Mouse (Mus musculus) hindbrain, embryonic 15.5 days (tissue): Measurements from ENCODE around the gene Tlnrd1. TPM values are rescaled to one million over a fixed set of nuclear protein-coding genes. Genes with fewer than 3 reads are reported as not detected.
A peak's percentile ranks its signal among the peaks of the same experiment; 100 is the strongest.
"Not testable (repeated sequence)": the region's sequence is repeated elsewhere in the genome, so short reads cannot be mapped to it uniquely, and the experiment has no call there.

Source experiments
- ATAC-seq: fragments of 200-750 bp; cut with Nextera tagmentation; 2 replicates; pipeline ENCODE4 v1.8.0; 2017; ENCODE audit warnings: low read depth, moderate number of reproducible peaks, moderate TSS enrichment; ENCODE audit not compliant: low FRiP score
- H3K27ac ChIP-seq: fragments of 300-500 bp; sonication (generic); replicated peaks from 2 replicates; pipeline ENCODE4 v1.5.1; 2015; ENCODE audit warnings: mild to moderate bottlenecking, inconsistent platforms
- H3K27me3 ChIP-seq: fragments of 300-500 bp; sonication (generic); 2 replicates; pipeline ENCODE4 v1.6.1; 2015; ENCODE audit warnings: control low read depth, inconsistent platforms
- H3K36me3 ChIP-seq: fragments of 300-500 bp; sonication (generic); 2 replicates; pipeline ENCODE4 v1.6.1; 2015; ENCODE audit warnings: control low read depth, inconsistent platforms
- H3K4me1 ChIP-seq: fragments of 300-500 bp; sonication (generic); replicated peaks from 2 replicates; pipeline ENCODE4 v1.6.1; 2015; ENCODE audit warnings: control low read depth, inconsistent platforms
- H3K4me2 ChIP-seq: fragments of 300-500 bp; sonication (generic); 2 replicates; pipeline ENCODE4 v1.6.1; 2015; ENCODE audit warnings: moderate library complexity, mild to moderate bottlenecking, inconsistent platforms
- H3K4me3 ChIP-seq: fragments of 300-500 bp; sonication (generic); 2 replicates; pipeline ENCODE4 v1.5.1; 2015; ENCODE audit warnings: mild to moderate bottlenecking, inconsistent platforms
- H3K9ac ChIP-seq: fragments of 300-500 bp; sonication (generic); 2 replicates; pipeline ENCODE4 v1.6.1; 2015; ENCODE audit warnings: inconsistent platforms
- H3K9me3 ChIP-seq: fragments of 300-500 bp; sonication (generic); 2 replicates; pipeline ENCODE4 v1.6.1; 2016; ENCODE audit warnings: control low read depth, inconsistent platforms
- WGBS: fragments of 180-500 bp; shearing (Covaris S2); methylation state at CpG from one replicate; pipeline ENCODE4 v1.1.7; 2015; 5-methylcytosine and 5-hydroxymethylcytosine counted together
- polyA plus RNA-seq: library from polyadenylated mRNA; unstranded; fragments of >200 nt; fragmentation: Nextera tagmentation; extraction: Ambion mirVana; gene quantifications from 2 replicates; pipeline ENCODE4 v1.2.1, GENCODE M21; 2015

Gene Tlnrd1
- polyA plus RNA-seq, 1 experiment from 2014 or later: 11.5 TPM

DNA sequence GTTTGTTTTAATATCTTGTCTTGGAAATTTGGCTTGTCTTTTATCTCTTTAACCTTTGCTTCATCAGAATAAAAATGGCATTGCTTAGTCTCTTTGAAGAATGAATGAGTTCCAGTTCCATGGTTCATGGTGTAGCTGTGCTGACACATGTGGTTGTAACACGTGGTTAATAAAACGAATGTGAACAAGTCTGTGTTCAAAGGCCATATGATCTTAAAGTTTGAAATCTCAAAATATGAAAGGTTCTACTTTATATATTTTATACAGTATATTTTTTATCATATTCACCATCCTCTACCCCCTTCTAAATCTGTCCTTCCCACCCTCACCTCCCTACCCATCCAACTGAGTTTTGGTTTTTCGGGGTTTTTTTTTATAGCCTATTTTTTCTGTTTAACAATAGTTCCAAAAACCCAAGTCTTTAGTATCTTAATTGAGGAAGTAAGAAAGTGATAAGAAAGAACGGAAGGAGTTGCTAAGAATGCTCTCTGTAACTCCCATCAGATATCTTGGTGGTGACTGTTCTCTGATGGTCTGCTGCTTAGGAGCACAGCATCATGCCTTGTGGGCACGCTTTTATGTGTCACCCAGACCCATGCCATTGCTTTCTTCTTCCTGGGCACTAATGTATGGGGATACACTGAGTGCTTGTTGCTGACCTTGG is 12.1 kb upstream of the Tlnrd1 start:
- Histone ChIP-seq H3K4me3 (no peak overlapping the region), H3K9ac (no peak overlapping the region), H3K9me3 (no peaks in the 10 kb centered on the region), H3K27ac (no peak overlapping the region), H3K27me3 (no peaks in the 10 kb centered on the region), H3K36me3 (peaks cover 39% of the 10 kb centered on the region), H3K4me1 (peaks cover 23% of the 10 kb centered on the region), H3K4me2 (no peak overlapping the region)
- WGBS: 97% methylated on average over 5 of the region's 5 CpGs
- ATAC-seq: no peak

DNA sequence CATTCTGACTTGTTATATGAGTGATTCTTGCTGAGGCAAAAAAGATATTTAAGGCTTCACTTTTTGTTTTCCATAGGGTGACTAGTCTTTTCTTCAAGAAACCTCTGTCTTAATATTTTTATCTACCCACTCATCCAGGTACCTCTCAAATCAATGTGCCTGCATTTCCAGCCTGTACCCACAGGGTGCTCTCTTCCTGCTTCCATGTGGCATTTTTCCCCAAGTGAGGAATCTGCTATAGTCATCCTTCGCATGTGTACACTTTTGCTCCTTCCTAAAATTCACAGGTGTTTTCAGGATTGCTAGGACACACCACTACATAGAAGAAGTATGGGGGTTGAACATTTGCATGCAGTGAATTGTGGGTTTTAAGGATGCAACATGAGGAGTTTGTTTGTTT is 10.2 kb upstream of the Tlnrd1 start:
- Histone ChIP-seq H3K4me3 (no peak overlapping the region), H3K36me3 (peaks cover 26% of the 10 kb centered on the region), H3K9me3 (no peaks in the 10 kb centered on the region), H3K27me3 (no peaks in the 10 kb centered on the region), H3K27ac (no peak overlapping the region), H3K4me1 (peaks cover 23% of the 10 kb centered on the region), H3K9ac (no peak overlapping the region), H3K4me2 (no peak overlapping the region)
- ATAC-seq: no peak
- WGBS: 98% methylated on average over 1 of the region's 1 CpGs

DNA sequence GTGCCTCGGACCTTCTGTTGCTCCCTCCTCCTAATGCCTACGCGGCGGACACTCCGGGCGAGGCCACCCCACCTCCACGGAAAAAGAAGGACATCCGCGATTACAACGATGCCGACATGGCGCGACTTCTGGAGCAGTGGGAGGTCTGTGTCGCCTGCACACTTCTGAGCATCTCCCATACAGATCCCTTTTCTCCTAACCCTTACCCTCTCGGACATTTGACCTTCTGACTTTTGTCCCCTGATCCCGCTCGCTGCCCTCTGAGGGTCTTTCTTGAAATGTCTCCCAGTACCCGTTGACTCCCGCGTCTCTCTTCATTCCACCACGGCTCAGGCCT is 8.2 kb upstream of the Tlnrd1 start:
- Histone ChIP-seq H3K27me3 (no peaks in the 10 kb centered on the region), H3K4me1 (peaks cover 23% of the 10 kb centered on the region), H3K4me2 (peak overlapping the region; percentile 84), H3K36me3 (peaks cover 6% of the 10 kb centered on the region; the same call in 1 of the 2 replicates), H3K27ac (peak overlapping the region; percentile 90), H3K9me3 (no peaks in the 10 kb centered on the region), H3K4me3 (peak overlapping the region; percentile 85), H3K9ac (peak overlapping the region; percentile 79)
- peak; percentile 68; the same call in 1 of the 2 replicates for ATAC-seq
- 0% methylated on average over 20 of the region's 21 CpGs for WGBS

DNA sequence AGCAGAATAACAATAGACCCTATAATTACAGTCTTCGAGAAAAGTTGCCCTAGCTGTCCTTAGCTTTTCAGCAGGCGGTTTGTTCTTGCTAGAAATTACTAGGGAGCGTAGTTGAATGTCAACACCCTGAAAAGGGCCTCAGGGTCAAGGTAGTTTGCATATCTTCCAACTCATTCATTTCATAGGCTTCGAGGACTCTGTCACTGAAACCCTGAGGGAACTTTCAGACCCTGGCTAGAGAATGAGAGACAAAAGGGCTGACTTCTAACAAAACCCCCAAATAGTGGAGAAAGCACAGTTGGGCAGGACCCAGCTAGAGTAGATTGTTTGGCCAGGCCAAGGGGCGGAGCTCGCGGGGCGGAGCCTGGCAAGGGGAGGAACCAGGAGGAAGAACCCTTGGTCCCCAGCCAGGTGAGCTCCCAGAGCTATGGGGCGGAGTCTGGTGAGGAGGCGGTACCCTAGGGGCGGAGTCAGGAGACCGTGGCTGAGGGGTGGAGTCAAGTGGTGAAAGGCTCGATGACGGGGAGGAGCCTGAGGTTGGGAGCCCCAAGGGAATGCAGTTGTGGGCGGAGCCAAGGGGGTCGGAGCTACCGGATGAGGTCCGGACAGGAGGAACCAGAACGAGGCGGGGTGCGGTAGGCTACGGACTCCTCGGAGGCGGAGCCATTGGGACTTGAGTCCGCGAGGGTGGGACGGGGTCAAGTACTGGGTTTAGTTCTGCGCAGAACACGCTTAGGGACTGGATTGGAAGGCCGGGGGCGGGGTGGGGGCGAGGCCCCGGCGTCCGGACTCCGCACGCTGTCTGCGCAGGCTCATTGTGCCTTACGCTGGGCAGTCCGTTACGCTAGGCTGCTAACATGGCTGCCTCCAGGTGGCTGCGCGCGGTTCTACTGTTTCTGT is 7.6 kb upstream of the Tlnrd1 start:
- WGBS: 3% methylated on average over 43 of the region's 44 CpGs
- peak; percentile 98 for ATAC-seq

DNA sequence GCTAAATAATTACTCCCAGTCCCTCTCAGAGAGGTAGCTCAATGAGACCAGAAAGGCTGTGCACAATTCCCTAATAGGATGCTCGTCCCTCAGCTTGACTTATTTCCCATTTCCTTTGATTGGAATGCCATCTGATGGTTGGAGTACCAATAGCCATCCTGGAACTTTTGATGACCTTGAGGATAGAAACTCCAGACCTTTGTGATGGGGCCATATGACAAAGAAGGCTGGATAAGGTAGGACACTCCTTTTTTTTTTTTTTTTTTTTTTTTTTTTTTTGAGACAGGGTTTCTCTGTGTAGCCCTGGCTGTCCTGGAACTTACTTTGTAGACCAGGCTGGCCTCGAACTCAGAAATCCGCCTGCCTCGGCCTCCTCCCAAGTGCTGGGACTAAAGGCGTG is 5.8 kb upstream of the Tlnrd1 start:
- not testable (repeated sequence) for H3K27ac ChIP-seq, H3K36me3 ChIP-seq, H3K9me3 ChIP-seq, H3K4me2 ChIP-seq, ATAC-seq, H3K27me3 ChIP-seq, H3K4me3 ChIP-seq, H3K9ac ChIP-seq
- H3K4me1 ChIP-seq: peaks cover 27% of the 10 kb centered on the region
- WGBS: 93% methylated on average over 5 of the region's 5 CpGs

More for the DNA sequence above, 7.6 kb upstream of the Tlnrd1 start:
- Histone ChIP-seq H3K4me2 (peak overlapping the region; percentile 84), H3K9ac (peak overlapping the region; percentile 79), H3K36me3 (peaks cover 5% of the 10 kb centered on the region; the same call in 1 of the 2 replicates), H3K4me3 (peak overlapping the region; percentile 85), H3K4me1 (peaks cover 23% of the 10 kb centered on the region), H3K9me3 (no peaks in the 10 kb centered on the region), H3K27ac (peak overlapping the region; percentile 90), H3K27me3 (no peaks in the 10 kb centered on the region)

DNA sequence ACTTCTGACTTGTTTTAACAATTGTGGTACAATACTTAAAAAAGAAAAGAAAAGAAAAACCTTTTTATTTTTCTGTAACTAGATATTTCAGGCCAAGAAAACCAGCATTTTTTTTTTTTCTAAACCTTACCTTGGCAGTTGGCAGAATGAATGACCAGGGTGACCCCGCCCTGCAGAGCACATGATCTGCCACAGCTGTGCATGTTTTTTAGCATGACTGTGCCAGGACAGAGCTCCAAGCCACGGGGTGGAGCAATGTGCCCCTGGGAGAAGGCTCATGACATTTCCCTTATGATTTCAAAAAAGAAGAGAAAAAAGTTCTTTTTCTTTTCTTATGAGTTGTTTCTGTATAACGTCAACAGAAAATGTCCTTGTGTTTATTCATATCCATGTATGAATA is 5.3 kb upstream of the Tlnrd1 start:
- Histone ChIP-seq H3K27me3 (no peaks in the 10 kb centered on the region), H3K4me1 (peaks cover 29% of the 10 kb centered on the region), H3K9ac (no peak overlapping the region), H3K9me3 (no peaks in the 10 kb centered on the region), H3K27ac (no peak overlapping the region), H3K4me2 (no peak overlapping the region), H3K36me3 (no peaks in the 10 kb centered on the region), H3K4me3 (no peak overlapping the region)
- WGBS: 70% methylated on average over 3 of the region's 3 CpGs
- no peak for ATAC-seq

DNA sequence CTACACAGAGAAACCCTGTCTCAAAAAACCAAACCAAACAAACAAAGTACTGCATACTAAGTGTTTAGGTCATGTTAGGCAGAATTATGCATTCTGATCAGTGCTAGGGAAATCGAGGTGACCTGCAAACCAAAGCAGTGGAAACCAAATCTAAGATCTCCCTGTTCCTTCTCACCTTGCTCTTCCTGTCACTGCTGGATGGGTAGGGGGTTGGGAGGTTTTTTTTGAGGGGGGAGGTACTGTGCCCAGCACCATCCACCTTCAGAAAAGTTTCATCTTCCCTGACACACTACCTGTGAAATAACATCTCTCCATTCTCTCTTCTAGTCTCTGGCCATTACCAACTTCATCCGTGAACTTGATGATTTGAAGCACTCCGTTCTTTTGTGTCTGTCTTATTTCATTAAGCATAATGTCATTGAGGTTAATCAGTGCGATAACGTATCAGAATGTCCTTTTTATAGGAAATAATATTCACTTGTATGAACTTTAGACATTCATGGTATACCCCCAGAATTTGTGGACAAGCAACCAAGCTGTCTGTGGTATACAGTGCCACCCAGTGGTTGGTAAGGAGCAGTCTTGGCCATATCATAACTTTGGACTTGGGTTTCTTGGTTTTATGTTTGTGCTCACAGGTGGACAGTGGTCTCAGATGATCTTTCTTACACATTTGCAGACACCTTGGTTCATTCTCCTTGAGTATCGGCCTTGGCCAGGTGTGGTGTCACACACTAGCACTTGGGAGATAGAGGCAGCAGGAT is 2.4 kb upstream of the Tlnrd1 start:
- no peak for ATAC-seq
- no peak overlapping the region for H3K9ac ChIP-seq
- H3K9me3 ChIP-seq: no peaks in the 10 kb centered on the region
- H3K4me1 ChIP-seq: peaks cover 28% of the 10 kb centered on the region
- H3K27ac ChIP-seq: no peak overlapping the region
- no peaks in the 10 kb centered on the region for H3K36me3 ChIP-seq
- WGBS: 95% methylated on average over 6 of the region's 6 CpGs
- H3K27me3 ChIP-seq: no peaks in the 10 kb centered on the region
- H3K4me2 ChIP-seq: no peak overlapping the region
- no peak overlapping the region for H3K4me3 ChIP-seq

DNA sequence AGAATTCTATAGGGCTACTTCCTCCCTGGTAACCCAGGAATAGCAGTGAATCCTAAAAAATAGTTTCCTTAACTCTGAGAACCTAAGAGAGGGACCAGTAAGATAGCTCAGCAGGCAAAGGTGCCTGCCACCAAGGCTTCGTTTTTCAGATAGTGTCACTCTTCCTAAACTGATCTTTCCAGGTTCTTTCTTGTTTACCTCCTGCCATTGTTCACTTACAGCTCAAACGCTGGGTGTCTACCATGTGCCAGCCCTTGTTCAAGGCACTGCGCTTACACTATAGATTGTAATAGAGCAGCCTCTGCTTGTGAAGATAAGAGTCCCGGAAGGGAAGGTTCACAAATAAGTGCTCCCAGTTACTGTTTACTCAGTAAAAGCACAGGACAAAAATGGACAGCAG is 1.7 kb upstream of the Tlnrd1 start:
- H3K27me3 ChIP-seq: no peaks in the 10 kb centered on the region
- no peak overlapping the region for H3K4me2 ChIP-seq
- no peak overlapping the region for H3K9ac ChIP-seq
- H3K27ac ChIP-seq: no peak overlapping the region
- no peaks in the 10 kb centered on the region for H3K36me3 ChIP-seq
- peaks cover 33% of the 10 kb centered on the region for H3K4me1 ChIP-seq
- H3K4me3 ChIP-seq: no peak overlapping the region
- ATAC-seq: no peak
- H3K9me3 ChIP-seq: no peaks in the 10 kb centered on the region
- 90% methylated on average over 4 of the region's 4 CpGs for WGBS

DNA sequence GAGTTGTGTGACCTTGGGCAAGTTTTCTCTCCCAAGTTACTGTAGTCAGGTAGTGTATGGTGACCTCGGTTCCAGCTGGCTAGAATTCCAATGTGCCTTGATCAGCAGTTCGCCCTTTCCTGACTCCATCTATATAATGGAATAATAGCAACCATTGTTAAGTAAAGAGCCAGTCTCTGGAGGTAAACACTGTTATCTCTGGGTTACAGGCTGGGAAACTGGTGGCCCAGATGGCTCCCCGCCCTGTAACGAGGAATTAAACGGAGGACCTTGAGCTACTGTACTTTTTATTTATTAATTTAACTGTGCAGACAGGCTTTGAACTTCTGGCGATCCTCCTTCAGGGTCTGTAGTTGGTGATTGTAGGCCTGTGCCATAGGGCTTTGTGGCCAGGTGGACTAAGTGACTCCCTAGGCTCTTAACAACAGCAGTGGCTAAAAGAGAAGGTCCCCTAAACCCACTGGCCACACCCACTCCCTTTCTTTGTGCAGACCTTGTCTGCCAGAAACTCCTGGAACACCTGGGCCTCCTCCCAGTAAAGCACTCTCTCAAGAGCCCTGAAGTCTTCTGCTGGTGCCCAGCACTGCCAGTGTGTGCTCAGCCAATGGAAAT is 922 bp upstream of the Tlnrd1 start:
- 41% methylated on average over 6 of the region's 6 CpGs for WGBS
- peak overlapping the region; percentile 83 for H3K4me2 ChIP-seq
- ATAC-seq: no peak
- H3K9me3 ChIP-seq: no peaks in the 10 kb centered on the region
- H3K4me3 ChIP-seq: peak overlapping the region; percentile 82
- peaks cover 41% of the 10 kb centered on the region for H3K4me1 ChIP-seq
- no peaks in the 10 kb centered on the region for H3K27me3 ChIP-seq
- H3K36me3 ChIP-seq: no peaks in the 10 kb centered on the region
- peak overlapping the region; percentile 94 for H3K27ac ChIP-seq
- peak overlapping the region; percentile 92; the same call in 1 of the 2 replicates for H3K9ac ChIP-seq

DNA sequence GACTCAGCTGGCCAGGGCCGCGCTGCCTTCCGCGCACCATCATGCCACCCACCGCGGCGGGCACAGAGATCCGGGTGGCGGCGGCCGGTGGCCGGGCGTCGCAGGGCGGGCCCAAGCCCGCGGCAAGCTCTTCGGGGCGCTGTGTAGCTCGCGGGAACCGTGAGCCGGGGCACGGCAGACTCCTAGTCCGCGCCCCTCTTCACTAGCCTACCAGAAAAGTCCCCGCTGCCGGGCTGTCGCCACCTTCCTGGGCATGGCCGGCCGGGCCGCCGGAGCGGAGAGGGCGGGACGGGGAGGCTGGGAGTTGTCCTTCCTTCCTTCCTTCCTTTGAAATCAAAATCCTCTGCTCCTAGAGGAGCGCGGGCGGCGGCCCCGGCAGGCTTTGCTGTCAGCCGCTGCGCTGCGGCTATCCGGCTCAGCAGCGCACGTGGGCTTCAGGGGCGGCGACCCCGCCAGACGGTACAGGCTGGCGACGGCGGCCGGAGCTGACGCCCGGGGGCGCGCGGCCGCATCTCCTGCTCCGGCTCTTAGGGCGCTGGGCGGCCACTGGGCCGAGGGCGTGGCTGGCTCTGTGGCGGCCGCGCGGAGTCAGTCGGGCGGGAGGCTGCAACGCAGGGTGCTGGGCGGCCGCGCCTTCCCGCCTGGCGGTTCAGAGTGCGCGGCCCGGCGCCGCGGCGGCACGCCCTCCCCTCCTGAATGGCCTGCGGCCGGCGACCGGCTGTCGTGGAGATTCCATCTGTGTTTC is 657 bp downstream of the Tlnrd1 start:
- H3K4me1 ChIP-seq: peaks cover 57% of the 10 kb centered on the region
- H3K9me3 ChIP-seq: no peaks in the 10 kb centered on the region
- H3K4me3 ChIP-seq: peak overlapping the region; percentile 82
- peak overlapping the region; percentile 94 for H3K27ac ChIP-seq
- H3K9ac ChIP-seq: peak overlapping the region; percentile 92
- H3K27me3 ChIP-seq: no peaks in the 10 kb centered on the region
- peak; percentile 77 for ATAC-seq
- under 1% methylated on average over 46 of the region's 91 CpGs for WGBS
- peak overlapping the region; percentile 83 for H3K4me2 ChIP-seq
- no peaks in the 10 kb centered on the region for H3K36me3 ChIP-seq

DNA sequence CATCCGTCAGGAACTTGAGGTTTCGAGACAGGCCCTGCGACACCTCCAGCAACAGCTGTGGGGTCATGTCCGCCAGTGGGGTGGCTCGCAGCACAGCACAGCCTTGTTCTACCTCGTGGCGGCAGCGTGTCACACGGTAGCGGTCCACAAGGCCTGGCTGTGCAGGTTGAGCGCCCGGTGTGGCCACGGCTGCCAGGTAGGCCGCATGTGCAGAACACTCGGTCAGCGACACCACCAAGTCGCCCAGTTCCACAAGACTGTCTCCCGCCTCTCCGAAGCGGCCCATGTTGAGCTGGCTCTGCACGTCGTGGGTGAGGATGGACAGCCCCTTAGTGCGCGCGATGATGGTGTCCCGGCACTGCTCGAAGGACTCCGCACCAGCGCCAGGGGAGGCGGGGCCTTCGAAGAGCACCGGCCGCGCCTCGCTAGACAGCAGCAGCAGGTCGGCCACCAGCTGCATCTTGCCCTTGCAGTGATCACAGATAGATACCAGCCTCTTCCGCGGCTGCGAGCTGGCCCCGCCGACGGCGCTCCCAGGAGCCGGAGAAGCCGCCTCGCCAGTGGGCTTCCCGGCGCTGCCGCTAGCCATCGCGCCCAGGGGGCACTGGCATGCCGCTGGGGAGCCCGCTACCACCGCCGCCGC is 1.4 kb downstream of the Tlnrd1 start:
- 19% methylated on average over 55 of the region's 56 CpGs for WGBS
- Histone ChIP-seq H3K4me2 (peak overlapping the region; percentile 83), H3K4me3 (peak overlapping the region; percentile 82), H3K9me3 (no peaks in the 10 kb centered on the region), H3K9ac (peak overlapping the region; percentile 92), H3K27me3 (no peaks in the 10 kb centered on the region), H3K36me3 (no peaks in the 10 kb centered on the region), H3K4me1 (peaks cover 63% of the 10 kb centered on the region), H3K27ac (peak overlapping the region; percentile 94)
- peak; percentile 13; the same call in 1 of the 2 replicates for ATAC-seq
